Mouse (Mus musculus): ENCODE results near the gene Tango2. TPM values are rescaled to one million over a fixed set of nuclear protein-coding genes. Genes with fewer than 3 reads are reported as not detected.

The Tango2 gene
- 22.5 and 29.2 TPM in 2 replicates for polyA plus RNA-seq (2015; fragmentation: Nextera tagmentation; extraction: Ambion mirVana)

- no peaks in the 10 kb centered on the region for H3K36me3 ChIP-seq
- under 1% methylated on average over 37 of the region's 44 CpGs for WGBS
- H3K9me3 ChIP-seq (replicated peaks): no peaks in the 10 kb centered on the region
- ATAC-seq (replicated peaks; ENCODE audit: low FRiP score): peak; percentile 89
- peak within 1 kb of the TSS; percentile 59 for H3K9ac ChIP-seq
- H3K4me3 ChIP-seq (replicated peaks): peak within 1 kb of the TSS; percentile 79
- H3K27me3 ChIP-seq: peaks cover 42% of the 10 kb centered on the region
- no peak within 1 kb of the TSS for H3K27ac ChIP-seq
- peaks cover 24% of the 10 kb centered on the region for H3K4me1 ChIP-seq
- peak within 1 kb of the TSS; percentile 99 for H3K4me2 ChIP-seq
Measured at GRCm38 (mm10) chr16:18347931-18348600, at the start of gene Tango2, which contains the start of gene Arvcf. Gene Tango2 (minus strand): TSS chr16:18348103. Gene Arvcf (plus strand): TSS chr16:18348182.

GRCm38 (mm10) chr16:18396791-18397621 lies 49.1 kb upstream of the Tango2 start:
- Histone ChIP-seq H3K9me3 (replicated peaks) (no peaks in the 10 kb centered on the region), H3K4me3 (replicated peaks) (no peak overlapping the region), H3K27me3 (no peaks in the 10 kb centered on the region), H3K9ac (no peak overlapping the region), H3K36me3 (peaks cover 44% of the 10 kb centered on the region), H3K4me1 (peaks cover 53% of the 10 kb centered on the region), H3K4me2 (no peak overlapping the region), H3K27ac (peak overlapping the region; percentile 51; the same call in 1 of the 2 replicates)
- WGBS: 96% methylated on average over 27 of the region's 27 CpGs
- ATAC-seq (replicated peaks; ENCODE audit: low FRiP score): no peak

GRCm38 (mm10) chr16:18396201-18396600 lies 48.3 kb upstream of the Tango2 start:
- Histone ChIP-seq H3K27ac (peak overlapping the region; percentile 51), H3K4me1 (peaks cover 55% of the 10 kb centered on the region), H3K9me3 (replicated peaks) (no peaks in the 10 kb centered on the region), H3K9ac (no peak overlapping the region), H3K27me3 (no peaks in the 10 kb centered on the region), H3K4me3 (replicated peaks) (no peak overlapping the region), H3K4me2 (0 out of 2 replicates have a peak overlapping the region, but pooled peaks have one; percentile 1), H3K36me3 (peaks cover 38% of the 10 kb centered on the region)
- ATAC-seq (replicated peaks; ENCODE audit: low FRiP score): no peak
- WGBS: 66% methylated on average over 2 of the region's 2 CpGs

- Histone ChIP-seq H3K36me3 (peaks cover 38% of the 10 kb centered on the region), H3K9me3 (replicated peaks) (no peaks in the 10 kb centered on the region), H3K4me3 (replicated peaks) (no peak overlapping the region), H3K27me3 (no peaks in the 10 kb centered on the region), H3K4me1 (peaks cover 50% of the 10 kb centered on the region), H3K4me2 (no peak overlapping the region), H3K9ac (no peak overlapping the region), H3K27ac (peak overlapping the region; percentile 49)
- WGBS: 51% methylated on average over 6 of the region's 7 CpGs
- no peak for ATAC-seq (replicated peaks; ENCODE audit: low FRiP score)
Measured at GRCm38 (mm10) chr16:18395620-18396036, 47.7 kb upstream of the Tango2 start.

GRCm38 (mm10) chr16:18394777-18395619 lies 47.1 kb upstream of the Tango2 start:
- 31% methylated on average over 11 of the region's 11 CpGs for WGBS
- Histone ChIP-seq H3K9me3 (replicated peaks) (no peaks in the 10 kb centered on the region), H3K36me3 (peaks cover 34% of the 10 kb centered on the region), H3K4me2 (0 out of 2 replicates have a peak overlapping the region, but pooled peaks have one; percentile 1), H3K27me3 (no peaks in the 10 kb centered on the region), H3K4me3 (replicated peaks) (no peak overlapping the region), H3K27ac (peak overlapping the region; percentile 37), H3K4me1 (peaks cover 46% of the 10 kb centered on the region), H3K9ac (no peak overlapping the region)
- ATAC-seq (replicated peaks; ENCODE audit: low FRiP score): no peak

GRCm38 (mm10) chr16:18394056-18394455 lies 46.2 kb upstream of the Tango2 start:
- no peak overlapping the region for H3K9ac ChIP-seq
- peak overlapping the region; percentile 94; the same call in 1 of the 2 replicates for H3K4me2 ChIP-seq
- H3K27ac ChIP-seq: no peak overlapping the region
- peaks cover 54% of the 10 kb centered on the region for H3K4me1 ChIP-seq
- ATAC-seq (replicated peaks; ENCODE audit: low FRiP score): no peak
- peaks cover 24% of the 10 kb centered on the region for H3K36me3 ChIP-seq
- peak overlapping the region; percentile 65 for H3K4me3 ChIP-seq (replicated peaks)
- 79% methylated on average over 3 of the region's 3 CpGs for WGBS
- H3K27me3 ChIP-seq: no peaks in the 10 kb centered on the region
- H3K9me3 ChIP-seq (replicated peaks): no peaks in the 10 kb centered on the region

- no peaks in the 10 kb centered on the region for H3K9me3 ChIP-seq (replicated peaks)
- no peaks in the 10 kb centered on the region for H3K27me3 ChIP-seq
- H3K9ac ChIP-seq: no peak overlapping the region
- H3K4me2 ChIP-seq: peak overlapping the region; percentile 94
- H3K4me1 ChIP-seq: peaks cover 59% of the 10 kb centered on the region
- H3K36me3 ChIP-seq: peaks cover 20% of the 10 kb centered on the region
- H3K4me3 ChIP-seq (replicated peaks): peak overlapping the region; percentile 65
- no peak for ATAC-seq (replicated peaks; ENCODE audit: low FRiP score)
- H3K27ac ChIP-seq: 0 out of 2 replicates have a peak overlapping the region, but pooled peaks have one; percentile 75
- WGBS: 53% methylated on average over 5 of the region's 5 CpGs
Measured at GRCm38 (mm10) chr16:18393595-18393994, 45.7 kb upstream of the Tango2 start.

- peak overlapping the region; percentile 94 for H3K4me2 ChIP-seq
- H3K9me3 ChIP-seq (replicated peaks): no peaks in the 10 kb centered on the region
- peaks cover 67% of the 10 kb centered on the region for H3K4me1 ChIP-seq
- under 1% methylated on average over 63 of the region's 63 CpGs for WGBS
- H3K36me3 ChIP-seq: peaks cover 11% of the 10 kb centered on the region
- no peaks in the 10 kb centered on the region for H3K27me3 ChIP-seq
- H3K27ac ChIP-seq: peak overlapping the region; percentile 75
- ATAC-seq (replicated peaks; ENCODE audit: low FRiP score): peak; percentile 85
- peak overlapping the region; percentile 65 for H3K4me3 ChIP-seq (replicated peaks)
- peak overlapping the region; percentile 70 for H3K9ac ChIP-seq
Measured at GRCm38 (mm10) chr16:18392469-18393426, 44.8 kb upstream of the Tango2 start.

- Histone ChIP-seq H3K9ac (no peak overlapping the region), H3K9me3 (replicated peaks) (no peaks in the 10 kb centered on the region), H3K27me3 (no peaks in the 10 kb centered on the region), H3K4me3 (replicated peaks) (no peak overlapping the region), H3K4me2 (0 out of 2 replicates have a peak overlapping the region, but pooled peaks have one; percentile 94), H3K27ac (no peak overlapping the region), H3K4me1 (peaks cover 77% of the 10 kb centered on the region), H3K36me3 (peaks cover 1% of the 10 kb centered on the region)
- ATAC-seq (replicated peaks; ENCODE audit: low FRiP score): no peak
- WGBS: 93% methylated on average over 3 of the region's 3 CpGs
Measured at GRCm38 (mm10) chr16:18391728-18392127, 43.8 kb upstream of the Tango2 start.

GRCm38 (mm10) chr16:18391127-18391526 lies 43.2 kb upstream of the Tango2 start:
- no peak overlapping the region for H3K27ac ChIP-seq
- no peaks in the 10 kb centered on the region for H3K9me3 ChIP-seq (replicated peaks)
- WGBS: 94% methylated on average over 3 of the region's 3 CpGs
- H3K4me3 ChIP-seq (replicated peaks): no peak overlapping the region
- no peak for ATAC-seq (replicated peaks; ENCODE audit: low FRiP score)
- no peak overlapping the region for H3K4me2 ChIP-seq
- H3K9ac ChIP-seq: no peak overlapping the region
- no peaks in the 10 kb centered on the region for H3K27me3 ChIP-seq
- H3K4me1 ChIP-seq: peaks cover 72% of the 10 kb centered on the region
- H3K36me3 ChIP-seq: no peaks in the 10 kb centered on the region
